Mouse (Mus musculus): Measurements from ENCODE around the gene Tgm1. TPM values are rescaled to one million over a fixed set of nuclear protein-coding genes. Genes with fewer than 3 reads are reported as not detected.

Gene Tgm1
- polyA plus RNA-seq, 1 experiment from 2014 or later = 2.1 TPM

GRCm38 (mm10) chr14:55721700-55722437 lies 8.1 kb upstream of the Tgm1 start, which contains the start of gene Rabggta:
TSS of gene Rabggta (minus strand) at chr14:55722263.
- H3K27ac ChIP-seq = peak within 1 kb of the TSS; percentile 86
- peak within 1 kb of the TSS; percentile 80 for H3K9ac ChIP-seq
- H3K27me3 ChIP-seq (replicated peaks) = no peaks in the 10 kb centered on the region
- H3K4me1 ChIP-seq = peaks cover 48% of the 10 kb centered on the region
- peak within 1 kb of the TSS; percentile 88 for H3K4me2 ChIP-seq
- peaks cover 35% of the 10 kb centered on the region for H3K36me3 ChIP-seq
- peak; percentile 91 for ATAC-seq
- no peaks in the 10 kb centered on the region for H3K9me3 ChIP-seq (replicated peaks)
- 1% methylated on average over 50 of the region's 50 CpGs for WGBS (ENCODE audit: insufficient replicate concordance)
- peak within 1 kb of the TSS; percentile 83 for H3K4me3 ChIP-seq

GRCm38 (mm10) chr14:55721076-55721475 lies 7.3 kb upstream of the Tgm1 start:
- ATAC-seq = no peak
- H3K4me1 ChIP-seq = peaks cover 48% of the 10 kb centered on the region
- peak overlapping the region; percentile 83 for H3K4me3 ChIP-seq
- WGBS (ENCODE audit: insufficient replicate concordance) = 76% methylated on average over 6 of the region's 6 CpGs
- H3K4me2 ChIP-seq = peak overlapping the region; percentile 88
- peaks cover 41% of the 10 kb centered on the region for H3K36me3 ChIP-seq
- H3K27ac ChIP-seq = peak overlapping the region; percentile 86
- no peaks in the 10 kb centered on the region for H3K9me3 ChIP-seq (replicated peaks)
- H3K27me3 ChIP-seq (replicated peaks) = no peaks in the 10 kb centered on the region
- peak overlapping the region; percentile 80 for H3K9ac ChIP-seq

GRCm38 (mm10) chr14:55720666-55721065 lies 6.9 kb upstream of the Tgm1 start:
- peak overlapping the region; percentile 88 for H3K4me2 ChIP-seq
- H3K27ac ChIP-seq = peak overlapping the region; percentile 86; the same call in 1 of the 2 replicates
- peak overlapping the region; percentile 83 for H3K4me3 ChIP-seq
- H3K9me3 ChIP-seq (replicated peaks) = no peaks in the 10 kb centered on the region
- no peak for ATAC-seq
- 91% methylated on average over 12 of the region's 12 CpGs for WGBS (ENCODE audit: insufficient replicate concordance)
- H3K4me1 ChIP-seq = peaks cover 48% of the 10 kb centered on the region
- 0 out of 2 replicates have a peak overlapping the region, but pooled peaks have one; percentile 80 for H3K9ac ChIP-seq
- no peaks in the 10 kb centered on the region for H3K27me3 ChIP-seq (replicated peaks)
- H3K36me3 ChIP-seq = peaks cover 44% of the 10 kb centered on the region

- no peak for ATAC-seq
- Histone ChIP-seq H3K4me1 (peaks cover 50% of the 10 kb centered on the region), H3K27me3 (replicated peaks) (no peaks in the 10 kb centered on the region), H3K36me3 (peaks cover 44% of the 10 kb centered on the region), H3K4me3 (no peak overlapping the region), H3K9ac (no peak overlapping the region), H3K9me3 (replicated peaks) (no peaks in the 10 kb centered on the region), H3K4me2 (no peak overlapping the region), H3K27ac (no peak overlapping the region)
- WGBS (ENCODE audit: insufficient replicate concordance) = 85% methylated on average over 6 of the region's 6 CpGs
Measured at GRCm38 (mm10) chr14:55719737-55720136, 6.0 kb upstream of the Tgm1 start.

- H3K27me3 ChIP-seq (replicated peaks) = peaks cover 20% of the 10 kb centered on the region
- no peaks in the 10 kb centered on the region for H3K9me3 ChIP-seq (replicated peaks)
- 67% methylated on average over 8 of the region's 8 CpGs for WGBS (ENCODE audit: insufficient replicate concordance)
- H3K4me3 ChIP-seq = no peak overlapping the region
- H3K9ac ChIP-seq = no peak overlapping the region
- H3K27ac ChIP-seq = no peak overlapping the region
- peaks cover 49% of the 10 kb centered on the region for H3K4me1 ChIP-seq
- H3K4me2 ChIP-seq = no peak overlapping the region
- ATAC-seq = no peak
- peaks cover 44% of the 10 kb centered on the region for H3K36me3 ChIP-seq
Measured at GRCm38 (mm10) chr14:55716884-55717283, 3.2 kb upstream of the Tgm1 start.

GRCm38 (mm10) chr14:55716271-55716670 lies 2.5 kb upstream of the Tgm1 start:
- H3K9me3 ChIP-seq (replicated peaks) = no peaks in the 10 kb centered on the region
- peaks cover 44% of the 10 kb centered on the region for H3K36me3 ChIP-seq
- no peak overlapping the region for H3K27ac ChIP-seq
- peaks cover 50% of the 10 kb centered on the region for H3K4me1 ChIP-seq
- no peak overlapping the region for H3K9ac ChIP-seq
- no peak for ATAC-seq
- 76% methylated on average over 6 of the region's 6 CpGs for WGBS (ENCODE audit: insufficient replicate concordance)
- H3K27me3 ChIP-seq (replicated peaks) = peaks cover 21% of the 10 kb centered on the region
- H3K4me2 ChIP-seq = no peak overlapping the region
- H3K4me3 ChIP-seq = no peak overlapping the region

- Histone ChIP-seq H3K4me3 (no peak overlapping the region), H3K36me3 (peaks cover 39% of the 10 kb centered on the region), H3K4me2 (no peak overlapping the region), H3K4me1 (peaks cover 46% of the 10 kb centered on the region), H3K9me3 (replicated peaks) (no peaks in the 10 kb centered on the region), H3K27ac (no peak overlapping the region), H3K9ac (no peak overlapping the region), H3K27me3 (replicated peaks) (peaks cover 21% of the 10 kb centered on the region)
- ATAC-seq = no peak
- WGBS (ENCODE audit: insufficient replicate concordance) = 30% methylated on average over 6 of the region's 6 CpGs
Measured at GRCm38 (mm10) chr14:55714893-55715292, 1.2 kb upstream of the Tgm1 start.

GRCm38 (mm10) chr14:55713007-55713728 lies 558 bp downstream of the Tgm1 start:
- H3K4me2 ChIP-seq = peak overlapping the region; percentile 67
- H3K9me3 ChIP-seq (replicated peaks) = no peaks in the 10 kb centered on the region
- H3K36me3 ChIP-seq = peaks cover 22% of the 10 kb centered on the region
- peak overlapping the region; percentile 52; the same call in 1 of the 2 replicates for H3K9ac ChIP-seq
- peaks cover 42% of the 10 kb centered on the region for H3K4me1 ChIP-seq
- WGBS (ENCODE audit: insufficient replicate concordance) = 13% methylated on average over 25 of the region's 25 CpGs
- no peak overlapping the region for H3K27ac ChIP-seq
- H3K27me3 ChIP-seq (replicated peaks) = peaks cover 21% of the 10 kb centered on the region
- ATAC-seq = peak; percentile 43
- H3K4me3 ChIP-seq = peak overlapping the region; percentile 36

GRCm38 (mm10) chr14:55711786-55712185 lies 1.9 kb downstream of the Tgm1 start:
- Histone ChIP-seq H3K36me3 (peaks cover 8% of the 10 kb centered on the region), H3K27ac (no peak overlapping the region), H3K9me3 (replicated peaks) (no peaks in the 10 kb centered on the region), H3K4me3 (no peak overlapping the region), H3K9ac (no peak overlapping the region), H3K27me3 (replicated peaks) (peaks cover 21% of the 10 kb centered on the region), H3K4me2 (no peak overlapping the region), H3K4me1 (peaks cover 53% of the 10 kb centered on the region)
- WGBS (ENCODE audit: insufficient replicate concordance) = 67% methylated on average over 7 of the region's 7 CpGs
- no peak for ATAC-seq

GRCm38 (mm10) chr14:55709509-55709908 lies 4.2 kb downstream of the Tgm1 start:
- ATAC-seq = no peak
- Histone ChIP-seq H3K27ac (no peak overlapping the region), H3K9ac (no peak overlapping the region), H3K4me1 (peaks cover 59% of the 10 kb centered on the region), H3K4me2 (no peak overlapping the region), H3K27me3 (replicated peaks) (peaks cover 21% of the 10 kb centered on the region), H3K4me3 (no peak overlapping the region), H3K36me3 (no peaks in the 10 kb centered on the region), H3K9me3 (replicated peaks) (no peaks in the 10 kb centered on the region)
- WGBS (ENCODE audit: insufficient replicate concordance) = 80% methylated on average over 4 of the region's 4 CpGs

- 16% methylated on average over 5 of the region's 5 CpGs for WGBS (ENCODE audit: insufficient replicate concordance)
- ATAC-seq = peak; percentile 63
- H3K4me3 ChIP-seq = no peak overlapping the region
Measured at GRCm38 (mm10) chr14:55707397-55707796, 6.3 kb downstream of the Tgm1 start.

GRCm38 (mm10) chr14:55706051-55706600 lies 7.6 kb downstream of the Tgm1 start:
- no peaks in the 10 kb centered on the region for H3K9me3 ChIP-seq (replicated peaks)
- no peaks in the 10 kb centered on the region for H3K36me3 ChIP-seq
- no peak overlapping the region for H3K4me3 ChIP-seq
- H3K9ac ChIP-seq = no peak overlapping the region
- H3K27ac ChIP-seq = no peak overlapping the region
- H3K27me3 ChIP-seq (replicated peaks) = no peaks in the 10 kb centered on the region; the same call in none of the 2 replicates
- WGBS (ENCODE audit: insufficient replicate concordance) = 57% methylated on average over 8 of the region's 8 CpGs
- no peak for ATAC-seq
- no peak overlapping the region for H3K4me2 ChIP-seq
- peaks cover 31% of the 10 kb centered on the region for H3K4me1 ChIP-seq

More at GRCm38 (mm10) chr14:55707397-55707796, 6.3 kb downstream of the Tgm1 start:
- H3K9me3 ChIP-seq (replicated peaks) = no peaks in the 10 kb centered on the region
- H3K27me3 ChIP-seq (replicated peaks) = peaks cover 6% of the 10 kb centered on the region
- no peak overlapping the region for H3K4me2 ChIP-seq
- H3K36me3 ChIP-seq = no peaks in the 10 kb centered on the region
- no peak overlapping the region for H3K9ac ChIP-seq
- no peak overlapping the region for H3K27ac ChIP-seq
- peaks cover 40% of the 10 kb centered on the region for H3K4me1 ChIP-seq
